Mouse (Mus musculus) liver, embryonic 13.5 days (tissue): ENCODE results near the gene Lgr4. TPM values are rescaled to one million over a fixed set of nuclear protein-coding genes. Genes with fewer than 3 reads are reported as not detected.

Experiments used
- ATAC-seq: fragments of 200-750 bp; cut with Nextera tagmentation; 2 replicates; pipeline ENCODE4 v1.8.0; 2017; ENCODE audit warnings: low read depth, mild to moderate bottlenecking, moderate number of reproducible peaks, moderate library complexity
- DNase-seq: peaks from one replicate; pipeline ENCODE4 v3.0.0; 2022
- H3K27ac ChIP-seq: fragments of 300-500 bp; sonication (generic); 2 replicates; pipeline ENCODE4 v1.5.1; 2015; ENCODE audit warnings: moderate library complexity, mild to moderate bottlenecking, inconsistent platforms
- H3K27me3 ChIP-seq: fragments of 300-500 bp; sonication (generic); 2 replicates; pipeline ENCODE4 v1.6.1; 2015; ENCODE audit warnings: mild to moderate bottlenecking, inconsistent platforms
- H3K36me3 ChIP-seq: fragments of 300-500 bp; sonication (generic); 2 replicates; pipeline ENCODE4 v1.6.1; 2015; ENCODE audit warnings: mild to moderate bottlenecking, inconsistent platforms
- H3K4me1 ChIP-seq: fragments of 300-500 bp; sonication (generic); replicated peaks from 2 replicates; pipeline ENCODE4 v1.6.1; 2015; ENCODE audit warnings: inconsistent platforms
- H3K4me2 ChIP-seq: fragments of 300-500 bp; sonication (generic); 2 replicates; pipeline ENCODE4 v1.6.1; 2015; ENCODE audit warnings: inconsistent platforms, mild to moderate bottlenecking, moderate library complexity
- H3K4me3 ChIP-seq: fragments of 300-500 bp; sonication (generic); replicated peaks from 2 replicates; pipeline ENCODE4 v1.5.1; 2015; ENCODE audit warnings: mild to moderate bottlenecking, inconsistent platforms
- H3K9ac ChIP-seq: fragments of 300-500 bp; sonication (generic); 2 replicates; pipeline ENCODE4 v1.6.1; 2015; ENCODE audit warnings: mild to moderate bottlenecking, inconsistent platforms
- H3K9me3 ChIP-seq: fragments of 300-500 bp; sonication (generic); replicated peaks from 2 replicates; pipeline ENCODE4 v1.6.1; 2016; ENCODE audit warnings: inconsistent platforms
- WGBS: fragments of 180-500 bp; shearing (Covaris S2); methylation state at CpG from one replicate; pipeline ENCODE4 v1.1.7; 2015; ENCODE audit not compliant: insufficient replicate concordance; 5-methylcytosine and 5-hydroxymethylcytosine counted together
- polyA plus RNA-seq: library from polyadenylated mRNA; unstranded; fragments of >200 nt; fragmentation: Nextera tagmentation; extraction: Ambion mirVana; gene quantifications from 2 replicates; pipeline ENCODE4 v1.2.1, GENCODE M21; 2015

The Lgr4 gene
- polyA plus RNA-seq, 1 experiment from 2014 or later: 3.1 TPM

GRCm38 (mm10) chr2:109985560-109985959 is 68.1 kb downstream of the Lgr4 start:
- ATAC-seq (no peak), DNase-seq (no peak)
- peaks cover 48% of the 10 kb centered on the region for H3K4me1 ChIP-seq
- no peak overlapping the region for H3K4me3 ChIP-seq
- H3K27me3 ChIP-seq: no peaks in the 10 kb centered on the region
- 67% methylated on average over 9 of the region's 9 CpGs for WGBS
- H3K36me3 ChIP-seq: no peaks in the 10 kb centered on the region
- no peak overlapping the region for H3K9ac ChIP-seq
- H3K9me3 ChIP-seq: no peaks in the 10 kb centered on the region
- no peak overlapping the region for H3K4me2 ChIP-seq
- H3K27ac ChIP-seq: peak overlapping the region; percentile 35; the same call in 1 of the 2 replicates

GRCm38 (mm10) chr2:109986036-109986785 is 68.8 kb downstream of the Lgr4 start:
- Histone ChIP-seq H3K4me1 (peaks cover 50% of the 10 kb centered on the region), H3K27ac (no peak overlapping the region)
- WGBS: 77% methylated on average over 11 of the region's 11 CpGs

GRCm38 (mm10) chr2:109987946-109988345 is 70.5 kb downstream of the Lgr4 start:
- H3K4me2 ChIP-seq: no peak overlapping the region
- no peak overlapping the region for H3K27ac ChIP-seq
- WGBS: 83% methylated on average over 5 of the region's 5 CpGs
- no peak overlapping the region for H3K9ac ChIP-seq
- H3K4me1 ChIP-seq: peaks cover 54% of the 10 kb centered on the region
- H3K4me3 ChIP-seq: no peak overlapping the region
- DNase-seq (no peak), ATAC-seq (no peak)
- no peaks in the 10 kb centered on the region for H3K36me3 ChIP-seq
- 0 out of 2 replicates have a peak, but pooled peaks cover 2% of the 10 kb centered on the region for H3K27me3 ChIP-seq
- H3K9me3 ChIP-seq: no peaks in the 10 kb centered on the region

More at GRCm38 (mm10) chr2:109986036-109986785, 68.8 kb downstream of the Lgr4 start:
- Histone ChIP-seq H3K9me3 (no peaks in the 10 kb centered on the region), H3K27me3 (0 out of 2 replicates have a peak, but pooled peaks cover 1% of the 10 kb centered on the region), H3K36me3 (no peaks in the 10 kb centered on the region), H3K4me3 (no peak overlapping the region), H3K4me2 (no peak overlapping the region), H3K9ac (no peak overlapping the region)
- ATAC-seq (no peak), DNase-seq (no peak)

GRCm38 (mm10) chr2:109989196-109989595 is 71.7 kb downstream of the Lgr4 start:
- Histone ChIP-seq H3K9me3 (no peaks in the 10 kb centered on the region), H3K27me3 (0 out of 2 replicates have a peak, but pooled peaks cover 2% of the 10 kb centered on the region), H3K27ac (no peak overlapping the region), H3K4me3 (no peak overlapping the region), H3K9ac (no peak overlapping the region), H3K4me2 (no peak overlapping the region), H3K4me1 (peaks cover 64% of the 10 kb centered on the region), H3K36me3 (no peaks in the 10 kb centered on the region)
- ATAC-seq: no peak
- no peak for DNase-seq
- 46% methylated on average over 3 of the region's 3 CpGs for WGBS

GRCm38 (mm10) chr2:109989679-109990473 is 72.4 kb downstream of the Lgr4 start:
- peaks cover 63% of the 10 kb centered on the region for H3K4me1 ChIP-seq
- H3K36me3 ChIP-seq: no peaks in the 10 kb centered on the region
- no peak overlapping the region for H3K4me2 ChIP-seq
- ATAC-seq: no peak
- WGBS: 68% methylated on average over 8 of the region's 8 CpGs
- H3K9me3 ChIP-seq: no peaks in the 10 kb centered on the region
- H3K9ac ChIP-seq: no peak overlapping the region
- no peak overlapping the region for H3K4me3 ChIP-seq
- 0 out of 2 replicates have a peak, but pooled peaks cover 2% of the 10 kb centered on the region for H3K27me3 ChIP-seq
- no peak overlapping the region for H3K27ac ChIP-seq
- DNase-seq: no peak

GRCm38 (mm10) chr2:109991754-109992153 is 74.3 kb downstream of the Lgr4 start:
- Histone ChIP-seq H3K4me3 (no peak overlapping the region), H3K9ac (no peak overlapping the region), H3K4me2 (no peak overlapping the region), H3K36me3 (no peaks in the 10 kb centered on the region), H3K9me3 (no peaks in the 10 kb centered on the region), H3K27ac (no peak overlapping the region), H3K4me1 (peaks cover 64% of the 10 kb centered on the region), H3K27me3 (0 out of 2 replicates have a peak, but pooled peaks cover 2% of the 10 kb centered on the region)
- 82% methylated on average over 1 of the region's 1 CpGs for WGBS
- ATAC-seq: no peak
- no peak for DNase-seq

- ATAC-seq: no peak
Observed at GRCm38 (mm10) chr2:109992448-109993073, 75.1 kb downstream of the Lgr4 start.

GRCm38 (mm10) chr2:109993404-109993803 is 76.0 kb downstream of the Lgr4 start:
- H3K4me1 ChIP-seq: peaks cover 56% of the 10 kb centered on the region
- 0 out of 2 replicates have a peak overlapping the region, but pooled peaks have one; percentile 21 for H3K4me2 ChIP-seq
- no peak overlapping the region for H3K9ac ChIP-seq
- H3K27ac ChIP-seq: no peak overlapping the region
- DNase-seq (peak; percentile 20), ATAC-seq (peak; percentile 83)
- no peak overlapping the region for H3K4me3 ChIP-seq
- H3K9me3 ChIP-seq: no peaks in the 10 kb centered on the region
- no peaks in the 10 kb centered on the region for H3K36me3 ChIP-seq
- 0 out of 2 replicates have a peak, but pooled peaks cover 2% of the 10 kb centered on the region for H3K27me3 ChIP-seq

More at GRCm38 (mm10) chr2:109992448-109993073, 75.1 kb downstream of the Lgr4 start:
- Histone ChIP-seq H3K27me3 (0 out of 2 replicates have a peak, but pooled peaks cover 2% of the 10 kb centered on the region), H3K36me3 (no peaks in the 10 kb centered on the region), H3K9ac (no peak overlapping the region), H3K27ac (no peak overlapping the region), H3K9me3 (no peaks in the 10 kb centered on the region), H3K4me3 (no peak overlapping the region), H3K4me2 (no peak overlapping the region), H3K4me1 (peaks cover 60% of the 10 kb centered on the region)
- 39% methylated on average over 11 of the region's 11 CpGs for WGBS
- no peak for DNase-seq

- Histone ChIP-seq H3K27me3 (0 out of 2 replicates have a peak, but pooled peaks cover 2% of the 10 kb centered on the region), H3K9ac (peak overlapping the region; percentile 29; the same call in 1 of the 2 replicates), H3K4me1 (peaks cover 45% of the 10 kb centered on the region), H3K27ac (peak overlapping the region; percentile 59), H3K9me3 (no peaks in the 10 kb centered on the region), H3K4me3 (no peak overlapping the region), H3K4me2 (peak overlapping the region; percentile 8; the same call in 1 of the 2 replicates), H3K36me3 (no peaks in the 10 kb centered on the region)
- WGBS: 12% methylated on average over 2 of the region's 2 CpGs
- ATAC-seq (peak; percentile 76), DNase-seq (no peak)
Observed at GRCm38 (mm10) chr2:109995061-109995460, 77.6 kb downstream of the Lgr4 start.

GRCm38 (mm10) chr2:109996411-109996810 is 79.0 kb downstream of the Lgr4 start:
- Histone ChIP-seq H3K27ac (no peak overlapping the region), H3K36me3 (peaks cover 2% of the 10 kb centered on the region; the same call in 1 of the 2 replicates), H3K4me2 (no peak overlapping the region), H3K4me1 (peaks cover 40% of the 10 kb centered on the region), H3K4me3 (no peak overlapping the region), H3K9ac (no peak overlapping the region), H3K9me3 (no peaks in the 10 kb centered on the region), H3K27me3 (no peaks in the 10 kb centered on the region)
- 77% methylated on average over 12 of the region's 12 CpGs for WGBS
- DNase-seq: no peak
- ATAC-seq: no peak

GRCm38 (mm10) chr2:110004668-110005067 is 87.2 kb downstream of the Lgr4 start:
- DNase-seq (no peak), ATAC-seq (no peak)
- Histone ChIP-seq H3K4me2 (no peak overlapping the region), H3K36me3 (peaks cover 5% of the 10 kb centered on the region; the same call in 1 of the 2 replicates), H3K9me3 (no peaks in the 10 kb centered on the region), H3K9ac (no peak overlapping the region), H3K4me3 (no peak overlapping the region), H3K4me1 (peaks cover 50% of the 10 kb centered on the region), H3K27ac (no peak overlapping the region), H3K27me3 (no peaks in the 10 kb centered on the region)
- 81% methylated on average over 1 of the region's 1 CpGs for WGBS
